In the genomic region with DNA sequence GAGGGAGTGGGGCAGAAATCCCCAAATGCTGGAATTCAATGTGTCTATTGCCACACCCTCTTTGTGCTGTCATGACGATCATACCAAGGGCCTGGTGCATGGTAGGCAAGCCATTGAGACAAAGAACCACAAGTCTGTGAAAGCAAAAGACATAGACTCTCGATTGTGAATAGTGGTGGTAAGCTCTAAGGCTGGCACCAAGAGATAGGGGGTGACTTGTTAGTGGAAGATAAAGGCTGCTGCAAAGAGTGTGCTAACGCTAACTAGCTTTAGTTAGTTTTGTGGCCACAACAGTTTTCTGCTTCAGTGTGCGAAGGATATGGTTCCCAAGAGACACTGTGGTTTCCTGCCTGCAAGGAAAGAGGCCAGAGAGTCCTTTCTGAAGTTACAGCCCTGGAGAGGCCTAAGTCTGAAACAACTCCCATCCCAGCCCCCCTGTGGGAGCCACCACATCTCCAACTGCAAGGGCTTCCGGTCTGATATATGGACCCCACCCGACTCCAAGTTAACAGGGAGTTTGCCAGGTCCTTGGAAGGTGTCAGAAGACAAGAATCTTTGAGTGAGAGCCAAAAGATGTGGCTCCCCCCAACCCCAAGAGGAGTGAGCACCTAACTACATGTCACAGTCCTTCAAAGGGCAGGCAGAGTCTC, we compare ENCODE assay signal across 8 mouse cellular contexts. TPM values are rescaled to one million over a fixed set of nuclear protein-coding genes. Genes with fewer than 3 reads are reported as not detected.
A peak's percentile ranks its signal among the peaks of the same experiment; 100 is the strongest.
DNase-seq lines count a peak whose midpoint lies in the region; ATAC-seq and TF ChIP-seq lines count a peak whose summit lies in the region.

No protein-coding gene starts in this region.

- TF ChIP-seq CTCF in lung, adult 2 months (IDR thresholded peaks at IDR 0.05; ENCODE audit: insufficient read depth, low read length), result no peak
- TF ChIP-seq CTCF in stomach, postnatal 0 days (IDR thresholded peaks at IDR 0.05; ENCODE audit: low read depth), result no peak

- peak overlapping the region; percentile 97 for H3K4me2 ChIP-seq in hindbrain, embryonic 16.5 days (ENCODE audit: low read length)
- peak overlapping the region; percentile 83 for H3K4me2 ChIP-seq in liver, embryonic 16.5 days (ENCODE audit: low read depth, low read length)
- H3K4me2 ChIP-seq in stomach, postnatal 0 days (replicated peaks; ENCODE audit: low read depth), result 0 out of 2 replicates have a peak overlapping the region, but pooled peaks have one; percentile 0

- H3K4me1 ChIP-seq in lung, adult 2 months (ENCODE audit: control insufficient read depth, insufficient read depth, low read length), result peaks cover 15% of the 10 kb centered on the region
- H3K4me1 ChIP-seq in erythroblast, embryonic 14.5 days (ENCODE audit: control insufficient read depth), result peaks cover 56% of the 10 kb centered on the region
- H3K4me1 ChIP-seq in hindbrain, embryonic 16.5 days (ENCODE audit: control insufficient read depth, insufficient read depth, low read depth, low read length), result peaks cover 4% of the 10 kb centered on the region
- peaks cover 39% of the 10 kb centered on the region for H3K4me1 ChIP-seq in liver, embryonic 16.5 days (ENCODE audit: control insufficient read depth, low read depth, low read length)
- H3K4me1 ChIP-seq in stomach, postnatal 0 days (replicated peaks; ENCODE audit: control insufficient read depth, insufficient read depth), result 0 out of 2 replicates have a peak, but pooled peaks cover 9% of the 10 kb centered on the region

- ATAC-seq in hindbrain, embryonic 16.5 days, result no peak
- ATAC-seq in liver, embryonic 16.5 days (ENCODE audit: low read depth), result peak; percentile 54
- ATAC-seq in stomach, postnatal 0 days (ENCODE audit: low FRiP score, low TSS enrichment), result no peak

- H3K36me3 ChIP-seq in erythroblast, embryonic 14.5 days (ENCODE audit: control insufficient read depth), result no peaks in the 10 kb centered on the region
- no peaks in the 10 kb centered on the region for H3K36me3 ChIP-seq in hindbrain, embryonic 16.5 days (ENCODE audit: control insufficient read depth, insufficient read depth, low read length)
- no peaks in the 10 kb centered on the region for H3K36me3 ChIP-seq in liver, embryonic 16.5 days (ENCODE audit: control insufficient read depth, insufficient read depth)
- H3K36me3 ChIP-seq in stomach, postnatal 0 days (ENCODE audit: control insufficient read depth, insufficient read depth, low read length), result no peaks in the 10 kb centered on the region

- no peaks in the 10 kb centered on the region for H3K9me3 ChIP-seq in erythroblast, embryonic 14.5 days (ENCODE audit: control insufficient read depth, low read length)
- H3K9me3 ChIP-seq in hindbrain, embryonic 16.5 days (ENCODE audit: control insufficient read depth, low read length), result no peaks in the 10 kb centered on the region
- H3K9me3 ChIP-seq in liver, embryonic 16.5 days (replicated peaks; ENCODE audit: control insufficient read depth, low read length), result no peaks in the 10 kb centered on the region
- H3K9me3 ChIP-seq in stomach, postnatal 0 days (ENCODE audit: control insufficient read depth, low read length), result no peaks in the 10 kb centered on the region

- H3K4me3 ChIP-seq in lung, adult 2 months (replicated peaks; ENCODE audit: extremely low read depth, low read depth, low read length), result no peak overlapping the region
- peak overlapping the region; percentile 25 for H3K4me3 ChIP-seq in erythroblast, embryonic 14.5 days (replicated peaks)
- H3K4me3 ChIP-seq in hindbrain, embryonic 16.5 days (ENCODE audit: low read length), result no peak overlapping the region
- peak overlapping the region; percentile 53; the same call in 1 of the 2 replicates for H3K4me3 ChIP-seq in liver, embryonic 16.5 days (ENCODE audit: low read depth, low read length)
- H3K4me3 ChIP-seq in stomach, postnatal 0 days (ENCODE audit: low read depth, low read length), result no peak overlapping the region

- H3K27me3 ChIP-seq in erythroblast, embryonic 14.5 days (ENCODE audit: control insufficient read depth), result no peaks in the 10 kb centered on the region
- H3K27me3 ChIP-seq in hindbrain, embryonic 16.5 days (replicated peaks; ENCODE audit: control insufficient read depth, insufficient read depth, low read length), result no peaks in the 10 kb centered on the region
- no peaks in the 10 kb centered on the region for H3K27me3 ChIP-seq in liver, embryonic 16.5 days (ENCODE audit: control insufficient read depth, insufficient read depth, low read depth, low read length)
- H3K27me3 ChIP-seq in stomach, postnatal 0 days (ENCODE audit: control insufficient read depth, insufficient read depth, low read length), result no peaks in the 10 kb centered on the region

- no peak for TF ChIP-seq POLR2A in lung, adult 2 months (IDR thresholded peaks at IDR 0.05; ENCODE audit: borderline replicate concordance, extremely low read depth, low read depth, low read length)

- WGBS in lung, adult 2 months, result 33% methylated on average over 6 of the region's 6 CpGs
- 66% methylated on average over 6 of the region's 6 CpGs for WGBS in hindbrain, embryonic 16.5 days
- WGBS in liver, embryonic 16.5 days (ENCODE audit: insufficient replicate concordance), result 21% methylated on average over 6 of the region's 6 CpGs
- WGBS in stomach, postnatal 0 days, result 56% methylated on average over 6 of the region's 6 CpGs

- TF ChIP-seq EP300 in stomach, postnatal 0 days (optimal IDR thresholded peaks at IDR 0.05), result no peak

- DNase-seq in lung, adult 18-20 months, result peak; percentile 20 to 38
- DNase-seq in lung, adult 2 months, result no peak
- DNase-seq in stomach, postnatal 0 days (ENCODE audit: low spot score), result no peak
- no peak for DNase-seq in thymus, postnatal 0 days (ENCODE audit: low spot score)
- DNase-seq in frontal cortex, postnatal 25 days (ENCODE audit: low spot score in 2 of 2), result no peak

- peak overlapping the region; percentile 44 for H3K27ac ChIP-seq in hindbrain, embryonic 16.5 days (ENCODE audit: low read depth, low read length)
- H3K27ac ChIP-seq in liver, embryonic 16.5 days (ENCODE audit: low read length), result peak overlapping the region; percentile 76
- H3K27ac ChIP-seq in stomach, postnatal 0 days (replicated peaks), result peak overlapping the region; percentile 95

- no peak overlapping the region for H3K9ac ChIP-seq in hindbrain, embryonic 16.5 days (ENCODE audit: low read depth, low read length)
- H3K9ac ChIP-seq in liver, embryonic 16.5 days (ENCODE audit: low read depth, low read length), result peak overlapping the region; percentile 19; the same call in 1 of the 2 replicates
- H3K9ac ChIP-seq in stomach, postnatal 0 days (ENCODE audit: low read length), result peak overlapping the region; percentile 41; the same call in 1 of the 2 replicates

RNA-seq across cellular contexts. Expression of a gene that starts 13.8 kb away (rescaled TPM):
- 0.33 and 0.36 TPM in 2 replicates for polyA plus RNA-seq in lung, adult 2 months (2012; rRNA removed)
- polyA plus RNA-seq in erythroblast, embryonic 14.5 days (2012), result 0.03 and 0.15 TPM in 2 replicates
- 53.3 and 55.0 TPM in 2 replicates for polyA plus RNA-seq in hindbrain, embryonic 16.5 days (2015; fragmentation: Nextera tagmentation; extraction: Ambion mirVana)
- polyA plus RNA-seq in liver, embryonic 16.5 days (2015; fragmentation: Nextera tagmentation; extraction: Ambion mirVana), result 0.35 and 0.37 TPM in 2 replicates
- 1.2 and 1.5 TPM in 2 replicates for polyA plus RNA-seq in stomach, postnatal 0 days (2015; fragmentation: Nextera tagmentation; extraction: Ambion mirVana)
- 2.0 and 2.5 TPM in 2 replicates for polyA plus RNA-seq in thymus, postnatal 0 days (2015; fragmentation: Nextera tagmentation; extraction: Ambion mirVana)

RNA-seq across cellular contexts. Expression of a gene that starts 18.1 kb away (rescaled TPM):
- polyA plus RNA-seq in lung, adult 2 months (2012; rRNA removed), result not detected in 2 replicates
- polyA plus RNA-seq in erythroblast, embryonic 14.5 days (2012), result not detected in 2 replicates
- not detected in 2 replicates for polyA plus RNA-seq in hindbrain, embryonic 16.5 days (2015; fragmentation: Nextera tagmentation; extraction: Ambion mirVana)
- polyA plus RNA-seq in liver, embryonic 16.5 days (2015; fragmentation: Nextera tagmentation; extraction: Ambion mirVana), result not detected in 2 replicates
- not detected in 2 replicates for polyA plus RNA-seq in stomach, postnatal 0 days (2015; fragmentation: Nextera tagmentation; extraction: Ambion mirVana)
- polyA plus RNA-seq in thymus, postnatal 0 days (2015; fragmentation: Nextera tagmentation; extraction: Ambion mirVana), result not detected in 2 replicates

RNA-seq across cellular contexts. Expression of a gene that starts 29.3 kb away (rescaled TPM):
- 10.6 and 24.3 TPM in 2 replicates for polyA plus RNA-seq in lung, adult 2 months (2012; rRNA removed)
- polyA plus RNA-seq in erythroblast, embryonic 14.5 days (2012), result not detected in 2 replicates
- polyA plus RNA-seq in hindbrain, embryonic 16.5 days (2015; fragmentation: Nextera tagmentation; extraction: Ambion mirVana), result 0.83 and 1.3 TPM in 2 replicates
- polyA plus RNA-seq in liver, embryonic 16.5 days (2015; fragmentation: Nextera tagmentation; extraction: Ambion mirVana), result 23.3 and 28.4 TPM in 2 replicates
- polyA plus RNA-seq in stomach, postnatal 0 days (2015; fragmentation: Nextera tagmentation; extraction: Ambion mirVana), result 0.40 and 0.63 TPM in 2 replicates
- polyA plus RNA-seq in thymus, postnatal 0 days (2015; fragmentation: Nextera tagmentation; extraction: Ambion mirVana), result 0.73 and 0.95 TPM in 2 replicates

RNA-seq across cellular contexts. Expression of a gene that starts 31.0 kb away (rescaled TPM):
- polyA plus RNA-seq in lung, adult 2 months (2012; rRNA removed), result 23.8 and 47.7 TPM in 2 replicates
- polyA plus RNA-seq in erythroblast, embryonic 14.5 days (2012), result 0.03 and 0.05 TPM in 2 replicates
- 0.31 and 0.32 TPM in 2 replicates for polyA plus RNA-seq in hindbrain, embryonic 16.5 days (2015; fragmentation: Nextera tagmentation; extraction: Ambion mirVana)
- polyA plus RNA-seq in liver, embryonic 16.5 days (2015; fragmentation: Nextera tagmentation; extraction: Ambion mirVana), result 0.69 and 1.1 TPM in 2 replicates
- polyA plus RNA-seq in stomach, postnatal 0 days (2015; fragmentation: Nextera tagmentation; extraction: Ambion mirVana), result 97.9 and 105 TPM in 2 replicates
- polyA plus RNA-seq in thymus, postnatal 0 days (2015; fragmentation: Nextera tagmentation; extraction: Ambion mirVana), result 45.1 and 47.8 TPM in 2 replicates

RNA-seq across cellular contexts. Expression of a gene that starts 36.5 kb away (rescaled TPM):
- 560 and 814 TPM in 2 replicates for polyA plus RNA-seq in lung, adult 2 months (2012; rRNA removed)
- 0.26 and 0.29 TPM in 2 replicates for polyA plus RNA-seq in erythroblast, embryonic 14.5 days (2012)
- polyA plus RNA-seq in hindbrain, embryonic 16.5 days (2015; fragmentation: Nextera tagmentation; extraction: Ambion mirVana), result 41.2 and 43.1 TPM in 2 replicates
- polyA plus RNA-seq in liver, embryonic 16.5 days (2015; fragmentation: Nextera tagmentation; extraction: Ambion mirVana), result 68.0 and 76.2 TPM in 2 replicates
- 350 and 450 TPM in 2 replicates for polyA plus RNA-seq in stomach, postnatal 0 days (2015; fragmentation: Nextera tagmentation; extraction: Ambion mirVana)
- 987 and 1,033 TPM in 2 replicates for polyA plus RNA-seq in thymus, postnatal 0 days (2015; fragmentation: Nextera tagmentation; extraction: Ambion mirVana)

Comparison
In these comparisons a context has a peak if more than half of its experiments do, and no peak if none do; other contexts are left out.
1. DNase-seq: peak in lung, adult 18-20 months (2 of 2); none in lung, adult 2 months (single experiment), stomach, postnatal 0 days (single experiment), thymus, postnatal 0 days (single experiment) and frontal cortex, postnatal 25 days (0 of 2).
2. H3K4me3 ChIP-seq: peak in erythroblast, embryonic 14.5 days (single experiment) and liver, embryonic 16.5 days (single experiment); none in lung, adult 2 months (single experiment), hindbrain, embryonic 16.5 days (single experiment) and stomach, postnatal 0 days (single experiment).
3. H3K27ac ChIP-seq: peak in every context shown above with its lines; median percentile 95 in stomach, postnatal 0 days; 76 in liver, embryonic 16.5 days; 44 in hindbrain, embryonic 16.5 days.
4. H3K4me2 ChIP-seq: peak in every context shown above with its lines; median percentile 97 in hindbrain, embryonic 16.5 days; 83 in liver, embryonic 16.5 days; 0 in stomach, postnatal 0 days.
5. RNA of a gene that starts 13.8 kb away (polyA plus RNA-seq): 53.3 to 55.0 TPM in hindbrain, embryonic 16.5 days; 2.0 to 2.5 TPM in thymus, postnatal 0 days, 1.2 to 1.5 TPM in stomach, postnatal 0 days, 0.35 to 0.37 TPM in liver, embryonic 16.5 days, 0.33 to 0.36 TPM in lung, adult 2 months and 0.03 to 0.15 TPM in erythroblast, embryonic 14.5 days; every median in the first group is over 10 times any median in the second.